Mouse (Mus musculus): Measurements from ENCODE around the gene Jmy. TPM values are rescaled to one million over a fixed set of nuclear protein-coding genes. Genes with fewer than 3 reads are reported as not detected.

Gene Jmy
- polyA plus RNA-seq, 1 experiment from 2014 or later = 7.6 TPM

- Histone ChIP-seq H3K27ac (peak overlapping the region; percentile 98), H3K27me3 (ENCODE audit: insufficient read depth, low read length) (no peaks in the 10 kb centered on the region), H3K36me3 (ENCODE audit: insufficient read depth, low read length) (no peaks in the 10 kb centered on the region), H3K9me3 (replicated peaks; ENCODE audit: low read length) (no peaks in the 10 kb centered on the region), H3K4me2 (ENCODE audit: low read length) (peak overlapping the region; percentile 82), H3K4me1 (replicated peaks; ENCODE audit: insufficient read depth, low read length) (peaks cover 9% of the 10 kb centered on the region; the same call in 1 of the 2 replicates), H3K9ac (ENCODE audit: low read depth, low read length) (peak overlapping the region; percentile 89), H3K4me3 (replicated peaks; ENCODE audit: low read depth, low read length) (peak overlapping the region; percentile 87)
- peak; percentile 60 for ATAC-seq (replicated peaks; ENCODE audit: low FRiP score, low read depth)
- under 1% methylated on average over 92 of the region's 94 CpGs for WGBS
- DNase-seq (ENCODE audit: low spot score) = peak; percentile 62
- no peak for TF ChIP-seq CTCF (IDR thresholded peaks at IDR 0.05; ENCODE audit: low read depth)
Observed at GRCm38 (mm10) chr13:93498211-93499166, 1.1 kb downstream of the Jmy start.

GRCm38 (mm10) chr13:93496977-93497376 is 2.6 kb downstream of the Jmy start:
- Histone ChIP-seq H3K4me1 (replicated peaks; ENCODE audit: insufficient read depth, low read length) (peaks cover 9% of the 10 kb centered on the region; the same call in 1 of the 2 replicates), H3K27me3 (ENCODE audit: insufficient read depth, low read length) (no peaks in the 10 kb centered on the region), H3K36me3 (ENCODE audit: insufficient read depth, low read length) (no peaks in the 10 kb centered on the region), H3K9me3 (replicated peaks; ENCODE audit: low read length) (no peaks in the 10 kb centered on the region), H3K9ac (ENCODE audit: low read depth, low read length) (no peak overlapping the region), H3K27ac (no peak overlapping the region), H3K4me3 (replicated peaks; ENCODE audit: low read depth, low read length) (peak overlapping the region; percentile 87), H3K4me2 (ENCODE audit: low read length) (peak overlapping the region; percentile 82)
- no peak for TF ChIP-seq CTCF (IDR thresholded peaks at IDR 0.05; ENCODE audit: low read depth)
- no peak for ATAC-seq (replicated peaks; ENCODE audit: low FRiP score, low read depth)
- DNase-seq (ENCODE audit: low spot score) = no peak
- 13% methylated on average over 1 of the region's 1 CpGs for WGBS

GRCm38 (mm10) chr13:93488510-93488909 is 11.1 kb downstream of the Jmy start:
- Histone ChIP-seq H3K9me3 (replicated peaks; ENCODE audit: low read length) (no peaks in the 10 kb centered on the region), H3K4me2 (ENCODE audit: low read length) (no peak overlapping the region), H3K27ac (no peak overlapping the region), H3K4me3 (replicated peaks; ENCODE audit: low read depth, low read length) (no peak overlapping the region), H3K9ac (ENCODE audit: low read depth, low read length) (no peak overlapping the region), H3K27me3 (ENCODE audit: insufficient read depth, low read length) (no peaks in the 10 kb centered on the region), H3K4me1 (replicated peaks; ENCODE audit: insufficient read depth, low read length) (no peaks in the 10 kb centered on the region), H3K36me3 (ENCODE audit: insufficient read depth, low read length) (no peaks in the 10 kb centered on the region)
- ATAC-seq (replicated peaks; ENCODE audit: low FRiP score, low read depth) = no peak
- TF ChIP-seq CTCF (IDR thresholded peaks at IDR 0.05; ENCODE audit: low read depth) = no peak
- 88% methylated on average over 2 of the region's 2 CpGs for WGBS
- DNase-seq (ENCODE audit: low spot score) = no peak

GRCm38 (mm10) chr13:93487734-93488133 is 11.9 kb downstream of the Jmy start:
- WGBS = 93% methylated on average over 8 of the region's 8 CpGs
- DNase-seq (ENCODE audit: low spot score) = no peak
- no peaks in the 10 kb centered on the region for H3K36me3 ChIP-seq (ENCODE audit: insufficient read depth, low read length)

GRCm38 (mm10) chr13:93484276-93484675 is 15.3 kb downstream of the Jmy start:
- H3K4me1 ChIP-seq (replicated peaks; ENCODE audit: insufficient read depth, low read length) = no peaks in the 10 kb centered on the region
- H3K9ac ChIP-seq (ENCODE audit: low read depth, low read length) = no peak overlapping the region
- H3K9me3 ChIP-seq (replicated peaks; ENCODE audit: low read length) = no peaks in the 10 kb centered on the region
- no peaks in the 10 kb centered on the region for H3K27me3 ChIP-seq (ENCODE audit: insufficient read depth, low read length)
- no peak for TF ChIP-seq CTCF (IDR thresholded peaks at IDR 0.05; ENCODE audit: low read depth)
- no peaks in the 10 kb centered on the region for H3K36me3 ChIP-seq (ENCODE audit: insufficient read depth, low read length)
- DNase-seq (ENCODE audit: low spot score) (no peak), ATAC-seq (replicated peaks; ENCODE audit: low FRiP score, low read depth) (no peak)
- no peak overlapping the region for H3K27ac ChIP-seq
- no peak overlapping the region for H3K4me2 ChIP-seq (ENCODE audit: low read length)
- WGBS = 95% methylated on average over 3 of the region's 3 CpGs
- H3K4me3 ChIP-seq (replicated peaks; ENCODE audit: low read depth, low read length) = no peak overlapping the region

More at GRCm38 (mm10) chr13:93487734-93488133, 11.9 kb downstream of the Jmy start:
- Histone ChIP-seq H3K27ac (no peak overlapping the region), H3K4me3 (replicated peaks; ENCODE audit: low read depth, low read length) (no peak overlapping the region), H3K4me1 (replicated peaks; ENCODE audit: insufficient read depth, low read length) (no peaks in the 10 kb centered on the region), H3K27me3 (ENCODE audit: insufficient read depth, low read length) (no peaks in the 10 kb centered on the region), H3K9me3 (replicated peaks; ENCODE audit: low read length) (no peaks in the 10 kb centered on the region), H3K9ac (ENCODE audit: low read depth, low read length) (no peak overlapping the region), H3K4me2 (ENCODE audit: low read length) (no peak overlapping the region)
- no peak for ATAC-seq (replicated peaks; ENCODE audit: low FRiP score, low read depth)
- no peak for TF ChIP-seq CTCF (IDR thresholded peaks at IDR 0.05; ENCODE audit: low read depth)

GRCm38 (mm10) chr13:93481110-93481509 is 18.5 kb downstream of the Jmy start:
- H3K4me2 ChIP-seq (ENCODE audit: low read length) = no peak overlapping the region
- no peaks in the 10 kb centered on the region for H3K9me3 ChIP-seq (replicated peaks; ENCODE audit: low read length)
- no peaks in the 10 kb centered on the region for H3K27me3 ChIP-seq (ENCODE audit: insufficient read depth, low read length)
- DNase-seq (ENCODE audit: low spot score) = no peak
- no peak; the same call in 1 of the 2 replicates for TF ChIP-seq CTCF (IDR thresholded peaks at IDR 0.05; ENCODE audit: low read depth)
- H3K4me3 ChIP-seq (replicated peaks; ENCODE audit: low read depth, low read length) = no peak overlapping the region
- no peak overlapping the region for H3K27ac ChIP-seq
- 92% methylated on average over 3 of the region's 3 CpGs for WGBS
- H3K9ac ChIP-seq (ENCODE audit: low read depth, low read length) = no peak overlapping the region
- no peaks in the 10 kb centered on the region for H3K4me1 ChIP-seq (replicated peaks; ENCODE audit: insufficient read depth, low read length)
- H3K36me3 ChIP-seq (ENCODE audit: insufficient read depth, low read length) = no peaks in the 10 kb centered on the region
- ATAC-seq (replicated peaks; ENCODE audit: low FRiP score, low read depth) = no peak
